Mouse (Mus musculus) kidney, postnatal 0 days (tissue): ENCODE measurements around the gene Ccdc40. TPM values are rescaled to one million over a fixed set of nuclear protein-coding genes. Genes with fewer than 3 reads are reported as not detected.

Experiments
- ATAC-seq: fragments of 200-750 bp; cut with Nextera tagmentation; replicated peaks from 2 replicates; pipeline ENCODE4 v1.8.0; 2017; ENCODE audit warnings: low read depth, moderate number of reproducible peaks, moderate TSS enrichment, moderate library complexity; ENCODE audit not compliant: low FRiP score
- DNase-seq: peaks from one replicate; pipeline ENCODE4 v3.0.0-alpha.2; 2016; ENCODE audit warnings: low spot score
- H3K27ac ChIP-seq: fragments of 300-500 bp; sonication (generic); 2 replicates; pipeline ENCODE4 v1.5.1; 2014; ENCODE audit warnings: mild to moderate bottlenecking
- H3K27me3 ChIP-seq: fragments of 300-500 bp; sonication (generic); 2 replicates; pipeline ENCODE4 v1.6.1; 2014; ENCODE audit warnings: low read length, mixed read lengths; ENCODE audit not compliant: insufficient read depth
- H3K36me3 ChIP-seq: fragments of 300-500 bp; sonication (generic); 2 replicates; pipeline ENCODE4 v1.6.1; 2014; ENCODE audit warnings: low read length, mixed read lengths; ENCODE audit not compliant: insufficient read depth
- H3K4me1 ChIP-seq: fragments of 300-500 bp; sonication (generic); replicated peaks from 2 replicates; pipeline ENCODE4 v1.6.1; 2014; ENCODE audit warnings: antibody characterized with exemption, low read length, mixed read lengths; ENCODE audit not compliant: insufficient read depth
- H3K4me2 ChIP-seq: fragments of 300-500 bp; sonication (generic); 2 replicates; pipeline ENCODE4 v1.6.1; 2014; ENCODE audit warnings: mild to moderate bottlenecking, low read length, moderate library complexity, mixed read lengths
- H3K4me3 ChIP-seq: fragments of 300-500 bp; sonication (generic); replicated peaks from 2 replicates; pipeline ENCODE4 v1.5.1; 2014; ENCODE audit warnings: low read depth, low read length
- H3K9ac ChIP-seq: fragments of 300-500 bp; sonication (generic); 2 replicates; pipeline ENCODE4 v1.6.1; 2014; ENCODE audit warnings: low read depth, low read length
- H3K9me3 ChIP-seq: fragments of 300-500 bp; sonication (generic); replicated peaks from 2 replicates; pipeline ENCODE4 v1.6.1; 2016; ENCODE audit warnings: low read length, inconsistent platforms, mixed read lengths
- CTCF ChIP-seq: IDR thresholded peaks from 2 replicates; pipeline ENCODE4 v1.5.1; 2016; ENCODE audit warnings: antibody characterized with exemption, low read depth, mild to moderate bottlenecking, moderate library complexity
- WGBS: fragments of 180-500 bp; shearing (Covaris S2); extraction: QIAGEN DNeasy Blood & Tissue Kit; methylation state at CpG from one replicate; pipeline ENCODE4 v1.1.7; 2014; 5-methylcytosine and 5-hydroxymethylcytosine counted together
- polyA plus RNA-seq: library from polyadenylated mRNA; unstranded; fragments of >200 nt; fragmentation: Nextera tagmentation; extraction: Ambion mirVana; gene quantifications from 2 replicates; pipeline ENCODE4 v1.2.1, GENCODE M21; 2015

Gene Ccdc40
- polyA plus RNA-seq, 1 experiment from 2014 or later: 4.0 TPM

DNA sequence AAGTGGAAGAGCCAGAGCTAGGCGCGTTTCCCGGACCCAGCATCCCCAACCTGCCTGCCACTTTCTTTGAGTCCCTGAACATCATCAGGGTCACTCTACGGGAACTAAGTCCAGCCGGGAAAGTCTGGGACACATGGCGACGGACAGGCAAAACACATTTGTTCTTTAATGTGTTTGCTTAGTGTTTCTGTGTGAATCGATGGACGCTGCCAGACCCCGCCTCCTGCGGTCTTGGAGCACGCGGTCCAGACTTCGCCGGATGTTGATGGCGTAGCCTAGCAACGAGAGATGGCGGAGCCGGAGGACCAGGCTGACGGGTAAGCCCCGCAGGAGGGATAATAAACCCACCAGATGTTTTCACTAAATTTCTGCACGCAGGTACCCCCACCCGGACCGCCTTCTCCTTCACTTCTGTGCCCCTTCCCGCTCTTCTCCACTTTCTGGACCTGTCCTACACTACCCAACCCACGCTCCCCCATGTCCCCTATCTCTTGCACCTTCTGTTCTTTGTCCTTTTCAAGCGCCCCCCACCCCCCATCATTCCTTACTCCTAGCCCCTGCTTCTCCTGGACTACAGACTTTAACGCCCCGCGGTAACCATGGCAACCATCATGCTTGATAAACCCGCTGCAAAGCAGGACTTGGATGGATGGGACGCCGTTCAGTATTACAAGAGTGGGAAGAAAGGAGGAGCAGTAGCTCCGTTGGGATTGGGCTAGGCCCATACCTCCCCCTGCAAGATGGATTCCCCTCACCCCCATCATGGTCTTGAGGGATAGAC lies 664 bp downstream of the Ccdc40 start:
- Histone ChIP-seq H3K4me3 (peak overlapping the region; percentile 80), H3K27me3 (no peaks in the 10 kb centered on the region)
- under 1% methylated on average over 34 of the region's 34 CpGs for WGBS

DNA sequence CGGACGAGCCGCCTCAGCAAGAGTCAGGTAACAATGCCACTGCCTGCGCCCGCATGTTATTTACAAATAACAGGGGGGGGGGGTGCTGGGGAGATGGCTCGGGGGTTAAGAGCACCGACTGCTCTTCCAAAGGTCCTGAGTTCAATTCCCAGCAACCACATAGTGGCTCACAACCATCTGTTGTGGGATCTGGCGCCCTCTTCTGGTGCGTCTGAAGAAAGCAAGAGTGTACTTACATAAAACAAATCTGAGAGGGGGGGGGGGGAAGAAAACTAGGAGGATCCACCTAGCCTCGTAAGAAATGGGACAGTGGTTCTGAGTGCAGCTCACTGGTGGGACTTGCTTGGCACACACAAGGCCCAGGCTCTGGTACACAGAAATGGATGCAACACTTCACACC lies 6.4 kb downstream of the Ccdc40 start:
- peak; percentile 24; the same call in 1 of the 2 replicates for TF ChIP-seq CTCF
- 97% methylated on average over 10 of the region's 10 CpGs for whole genome bisulfite sequencing
- Histone ChIP-seq H3K36me3 (no peaks in the 10 kb centered on the region), H3K27me3 (no peaks in the 10 kb centered on the region), H3K4me2 (no peak overlapping the region), H3K27ac (no peak overlapping the region), H3K9me3 (no peaks in the 10 kb centered on the region), H3K4me3 (no peak overlapping the region), H3K9ac (no peak overlapping the region), H3K4me1 (0 out of 2 replicates have a peak, but pooled peaks cover 9% of the 10 kb centered on the region)
- DNase-seq (no peak), ATAC-seq (no peak)

More for the DNA sequence above, 664 bp downstream of the Ccdc40 start:
- Histone ChIP-seq H3K4me1 (peaks cover 14% of the 10 kb centered on the region; the same call in 1 of the 2 replicates), H3K36me3 (no peaks in the 10 kb centered on the region), H3K27ac (peak overlapping the region; percentile 31; the same call in 1 of the 2 replicates), H3K4me2 (peak overlapping the region; percentile 98), H3K9me3 (no peaks in the 10 kb centered on the region), H3K9ac (peak overlapping the region; percentile 78; the same call in 1 of the 2 replicates)
- peak; percentile 90 for DNase-seq
- ATAC-seq: peak; percentile 77
- no peak for TF ChIP-seq CTCF

DNA sequence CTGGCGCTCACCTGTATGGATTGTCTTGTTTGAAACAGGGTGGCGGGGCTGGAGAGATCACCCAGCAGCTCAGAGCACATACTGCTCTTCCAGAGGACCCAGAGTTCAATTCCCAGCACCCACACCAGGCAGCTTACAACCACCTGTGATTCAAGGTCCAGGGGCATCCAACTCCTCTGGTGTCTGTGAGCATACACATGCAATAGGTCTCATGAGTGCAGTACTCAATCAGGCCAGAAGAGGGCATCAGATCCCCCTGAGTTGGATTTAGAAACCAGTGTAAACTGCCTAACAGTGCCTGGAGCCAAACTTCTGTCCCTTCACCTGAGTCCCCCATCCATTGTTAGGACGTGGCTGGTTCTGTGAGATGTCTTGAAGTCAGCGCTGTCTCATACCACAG lies 7.2 kb downstream of the Ccdc40 start:
- 0 out of 2 replicates have a peak, but pooled peaks cover 9% of the 10 kb centered on the region for H3K4me1 ChIP-seq
- H3K9me3 ChIP-seq: no peaks in the 10 kb centered on the region
- H3K9ac ChIP-seq: no peak overlapping the region
- ATAC-seq: no peak
- DNase-seq: peak; percentile 64
- no peak overlapping the region for H3K4me3 ChIP-seq
- H3K27ac ChIP-seq: no peak overlapping the region
- TF ChIP-seq CTCF: peak; percentile 83
- H3K27me3 ChIP-seq: no peaks in the 10 kb centered on the region
- no peak overlapping the region for H3K4me2 ChIP-seq
- WGBS: 82% methylated on average over 4 of the region's 4 CpGs
- H3K36me3 ChIP-seq: no peaks in the 10 kb centered on the region

DNA sequence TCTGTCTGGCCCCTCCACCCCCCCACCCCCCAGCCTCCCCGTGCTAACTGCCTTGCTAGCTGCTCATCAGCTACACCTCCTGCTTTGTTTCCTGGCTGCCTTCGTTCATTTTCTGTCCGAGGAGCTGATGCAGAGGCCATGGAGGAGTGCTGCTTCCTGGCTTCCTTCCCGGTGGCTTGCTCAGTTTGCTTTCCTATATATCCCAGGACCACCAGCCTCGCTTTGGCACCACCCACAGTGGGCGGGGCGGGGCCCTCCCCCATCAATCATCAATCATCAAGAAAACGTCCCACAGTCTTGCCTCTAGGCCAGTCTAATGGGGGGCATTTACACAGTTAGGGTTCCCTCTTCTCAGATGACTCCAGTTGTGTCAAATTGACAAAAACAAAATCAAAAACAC lies 8.0 kb downstream of the Ccdc40 start:
- no peak overlapping the region for H3K4me3 ChIP-seq
- H3K9ac ChIP-seq: no peak overlapping the region
- TF ChIP-seq CTCF: no peak
- no peak for ATAC-seq
- H3K9me3 ChIP-seq: no peaks in the 10 kb centered on the region
- DNase-seq: no peak
- H3K4me1 ChIP-seq: 0 out of 2 replicates have a peak, but pooled peaks cover 9% of the 10 kb centered on the region
- 30% methylated on average over 8 of the region's 8 CpGs for WGBS
- H3K27me3 ChIP-seq: no peaks in the 10 kb centered on the region
- H3K4me2 ChIP-seq: no peak overlapping the region
- H3K27ac ChIP-seq: no peak overlapping the region
- H3K36me3 ChIP-seq: no peaks in the 10 kb centered on the region

DNA sequence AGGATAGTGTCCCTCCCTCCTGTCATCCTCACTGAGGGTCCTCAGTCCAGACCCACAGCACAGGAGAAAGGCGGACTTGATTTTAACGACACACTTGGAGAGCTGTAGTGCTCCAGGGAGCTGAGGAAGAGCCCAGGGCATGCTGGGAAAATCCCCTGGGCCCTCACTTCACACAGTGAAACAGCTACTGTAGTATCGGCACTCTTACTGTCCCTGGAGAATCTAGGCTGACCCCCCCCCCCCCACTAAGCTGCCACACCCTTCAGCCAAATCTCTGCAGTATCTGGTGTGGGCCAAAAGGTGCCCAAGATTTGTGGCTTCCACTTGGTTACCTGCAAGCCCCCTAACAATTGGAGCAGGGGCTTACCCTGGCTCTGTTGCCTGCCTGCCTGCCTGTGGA lies 8.6 kb downstream of the Ccdc40 start:
- H3K4me2 ChIP-seq: no peak overlapping the region
- 0 out of 2 replicates have a peak, but pooled peaks cover 9% of the 10 kb centered on the region for H3K4me1 ChIP-seq
- WGBS: 55% methylated on average over 3 of the region's 3 CpGs
- no peaks in the 10 kb centered on the region for H3K27me3 ChIP-seq
- H3K9me3 ChIP-seq: no peaks in the 10 kb centered on the region
- no peak for DNase-seq
- ATAC-seq: no peak
- TF ChIP-seq CTCF: no peak
- no peak overlapping the region for H3K4me3 ChIP-seq
- H3K27ac ChIP-seq: no peak overlapping the region
- no peak overlapping the region for H3K9ac ChIP-seq
- no peaks in the 10 kb centered on the region for H3K36me3 ChIP-seq

DNA sequence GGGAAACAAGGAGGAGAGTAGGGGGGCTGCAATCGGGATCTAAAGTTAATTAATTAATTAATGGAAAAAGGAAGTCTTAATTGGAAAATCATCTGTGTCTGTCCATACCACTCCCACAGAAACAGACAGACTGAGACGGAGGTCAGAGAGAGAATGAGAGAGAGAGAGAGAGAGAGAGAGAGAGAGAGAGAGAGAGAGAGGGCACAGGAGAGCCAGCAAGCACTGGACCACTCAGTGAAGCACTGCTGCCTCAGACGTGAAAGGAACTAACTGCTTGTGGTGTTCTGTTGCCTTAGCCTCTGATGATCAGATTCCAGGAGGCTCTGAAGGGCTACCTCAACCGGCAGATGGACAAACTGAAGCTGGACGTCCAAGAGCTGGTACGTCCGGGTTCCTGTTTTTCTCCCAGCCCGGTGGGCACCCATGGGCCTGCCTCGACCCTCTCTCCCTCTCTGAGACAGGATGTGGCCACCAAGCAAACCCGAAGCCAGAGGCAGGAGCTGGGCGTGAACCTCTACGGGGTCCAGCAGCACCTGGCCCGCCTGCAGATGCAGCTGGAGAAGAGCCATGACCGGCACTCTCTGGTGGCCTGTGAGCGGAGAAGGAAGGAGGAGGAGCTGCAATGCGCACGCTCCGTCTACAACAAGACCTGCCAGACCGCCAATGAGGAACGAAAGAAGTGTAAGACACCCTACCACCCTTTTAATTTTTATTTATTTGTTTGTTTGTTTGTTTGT lies 9.4 kb downstream of the Ccdc40 start:
- DNase-seq (peak; percentile 53), ATAC-seq (0 out of 2 replicates have a peak, but pooled peaks have one; percentile 27)
- WGBS: 26% methylated on average over 20 of the region's 20 CpGs
- no peaks in the 10 kb centered on the region for H3K36me3 ChIP-seq
- no peak overlapping the region for H3K27ac ChIP-seq
- peak overlapping the region; percentile 54 for H3K4me2 ChIP-seq
- 0 out of 2 replicates have a peak, but pooled peaks cover 9% of the 10 kb centered on the region for H3K4me1 ChIP-seq
- 0 out of 2 replicates have a peak overlapping the region, but pooled peaks have one; percentile 16 for H3K4me3 ChIP-seq
- no peak overlapping the region for H3K9ac ChIP-seq
- H3K27me3 ChIP-seq: no peaks in the 10 kb centered on the region
- no peak for TF ChIP-seq CTCF
- no peaks in the 10 kb centered on the region for H3K9me3 ChIP-seq
